In the genomic region with DNA sequence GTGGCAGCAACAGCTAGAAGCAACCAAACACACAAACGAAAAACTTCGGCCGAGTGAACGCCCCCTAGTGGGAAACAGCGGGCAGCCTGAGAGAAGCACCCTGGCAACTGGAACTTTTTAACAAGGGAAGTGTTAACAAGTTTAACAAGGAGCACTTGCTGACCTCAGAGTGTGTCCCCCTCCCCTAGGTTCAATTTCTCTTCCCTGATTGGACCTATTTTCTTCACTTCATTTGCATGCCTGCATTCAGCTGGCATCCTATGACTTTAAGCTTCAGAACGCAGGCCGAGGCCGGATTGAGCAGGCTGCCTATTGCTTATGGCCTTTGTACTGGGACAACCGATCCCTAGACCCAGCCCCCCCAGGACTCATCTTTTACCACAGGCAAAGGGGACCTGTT, we compare ENCODE assay signal across 16 mouse cellular contexts. TPM values are rescaled to one million over a fixed set of nuclear protein-coding genes. Genes with fewer than 3 reads are reported as not detected.
DNase-seq lines count a peak whose midpoint lies in the region; ATAC-seq and TF ChIP-seq lines count a peak whose summit lies in the region.
"Had no signal": no experiment of that assay in that cellular context is flagged by ENCODE, and none has a peak within 500 bp of the region (broad histone marks: within the 10 kb centered on the region; RNA-seq: fewer than 3 reads in every experiment).

No protein-coding gene starts in this region.

- no peak overlapping the region for H3K27ac ChIP-seq in heart, adult 2 months
- no peak overlapping the region for H3K27ac ChIP-seq in testis, adult 2 months (ENCODE audit: control insufficient read depth, insufficient read depth, low read depth, low read length)
- no peak overlapping the region for H3K27ac ChIP-seq in forebrain, embryonic 11.5 days (ENCODE audit: low read depth, low read length)
- H3K27ac ChIP-seq: forebrain, embryonic 13.5 days; hindbrain, embryonic 13.5 days; limb, embryonic 12.5 days; neural tube, embryonic 13.5 days had no signal

- no peak for TF ChIP-seq POLR2A in heart, adult 2 months (IDR thresholded peaks at IDR 0.05; ENCODE audit: insufficient read depth, low read depth, low read length)
- no peak for TF ChIP-seq POLR2A in testis, adult 2 months (IDR thresholded peaks at IDR 0.05; ENCODE audit: control insufficient read depth, low read depth, low read length)

- no peak overlapping the region for H3K9ac ChIP-seq in heart, adult 2 months (ENCODE audit: low read depth, low read length)
- H3K9ac ChIP-seq in forebrain, embryonic 11.5 days (ENCODE audit: low read length), result no peak overlapping the region
- H3K9ac ChIP-seq: forebrain, embryonic 13.5 days; hindbrain, embryonic 13.5 days; limb, embryonic 12.5 days; neural tube, embryonic 13.5 days had no signal

- no peaks in the 10 kb centered on the region for H3K79me2 ChIP-seq in heart, adult 2 months (replicated peaks; ENCODE audit: control insufficient read depth, insufficient read depth, low read length)

- no peaks in the 10 kb centered on the region for H3K4me1 ChIP-seq in heart, adult 2 months (ENCODE audit: control insufficient read depth, insufficient read depth, low read length)
- H3K4me1 ChIP-seq in testis, adult 2 months (ENCODE audit: control insufficient read depth, insufficient read depth, low read length), result peaks cover 2% of the 10 kb centered on the region
- no peaks in the 10 kb centered on the region for H3K4me1 ChIP-seq in forebrain, embryonic 11.5 days (replicated peaks; ENCODE audit: control insufficient read depth, insufficient read depth, low read length)
- H3K4me1 ChIP-seq: forebrain, embryonic 13.5 days; hindbrain, embryonic 13.5 days; neural tube, embryonic 13.5 days had no signal

- no peak for DNase-seq in heart, adult 2 months
- DNase-seq in heart, postnatal 4 days, result no peak
- no peak for DNase-seq in testis, postnatal 10 days (ENCODE audit: low spot score)
- DNase-seq in embryo, embryonic 11.5 days (ENCODE audit: low read depth, low spot score), result peak; percentile 7
- peak; percentile 12 for DNase-seq in testis, postnatal 14 days (ENCODE audit: low spot score)
- no peak for DNase-seq in forebrain, embryonic 11.5 days (ENCODE audit: low spot score)
- DNase-seq: adrenal gland, postnatal 36 days; kidney, postnatal 36 days had no signal

- TF ChIP-seq EP300 in heart, adult 2 months (IDR thresholded peaks at IDR 0.05; ENCODE audit: insufficient read depth, low read depth, low read length), result no peak

- TF ChIP-seq CTCF in heart, adult 2 months (IDR thresholded peaks at IDR 0.05), result peak; percentile 32
- peak; percentile 41; the same call in 1 of the 2 replicates for TF ChIP-seq CTCF in testis, adult 2 months (IDR thresholded peaks at IDR 0.05; ENCODE audit: control insufficient read depth, insufficient read depth, insufficient replicate concordance, low read depth, low read length)

- intact Hi-C loops in heart, adult 2 months (cut with DNase I), result no loop called here

- no peak for ATAC-seq in cerebellum, adult (ENCODE audit: insufficient number of reproducible peaks, low FRiP score, low TSS enrichment)
- no peak for ATAC-seq in forebrain, embryonic 11.5 days (replicated peaks; ENCODE audit: low FRiP score)
- ATAC-seq: forebrain, embryonic 13.5 days had no signal

- H3K9me3 ChIP-seq in forebrain, embryonic 11.5 days (ENCODE audit: control insufficient read depth, low read length), result no peaks in the 10 kb centered on the region
- H3K9me3 ChIP-seq: forebrain, embryonic 13.5 days; hindbrain, embryonic 13.5 days; limb, embryonic 12.5 days; neural tube, embryonic 13.5 days had no signal

- no peaks in the 10 kb centered on the region for H3K36me3 ChIP-seq in heart, adult 2 months (ENCODE audit: control insufficient read depth, insufficient read depth, low read length)
- H3K36me3 ChIP-seq in testis, adult 2 months (ENCODE audit: control insufficient read depth, insufficient read depth, low read length), result no peaks in the 10 kb centered on the region
- H3K36me3 ChIP-seq in forebrain, embryonic 11.5 days (ENCODE audit: control insufficient read depth, insufficient read depth, low read length), result no peaks in the 10 kb centered on the region
- H3K36me3 ChIP-seq: hindbrain, embryonic 13.5 days; limb, embryonic 12.5 days; neural tube, embryonic 13.5 days had no signal

- no peaks in the 10 kb centered on the region for H3K27me3 ChIP-seq in heart, adult 2 months (ENCODE audit: control insufficient read depth, insufficient read depth, low read length)
- no peaks in the 10 kb centered on the region for H3K27me3 ChIP-seq in testis, adult 2 months (ENCODE audit: control insufficient read depth, insufficient read depth, low read length)
- no peaks in the 10 kb centered on the region for H3K27me3 ChIP-seq in forebrain, embryonic 11.5 days (ENCODE audit: control insufficient read depth, insufficient read depth, low read length)
- H3K27me3 ChIP-seq: forebrain, embryonic 13.5 days; hindbrain, embryonic 13.5 days; limb, embryonic 12.5 days; neural tube, embryonic 13.5 days had no signal

- H3K4me2 ChIP-seq in forebrain, embryonic 11.5 days (ENCODE audit: low read depth, low read length, severe bottlenecking), result no peak overlapping the region
- H3K4me2 ChIP-seq: forebrain, embryonic 13.5 days; hindbrain, embryonic 13.5 days; limb, embryonic 12.5 days; neural tube, embryonic 13.5 days had no signal

- 71% methylated on average over 9 of the region's 9 CpGs for WGBS in heart, adult 2 months
- WGBS in forebrain, embryonic 11.5 days, result 66% methylated on average over 9 of the region's 9 CpGs

- no peak overlapping the region for H3K4me3 ChIP-seq in heart, adult 2 months
- peak overlapping the region; percentile 50 for H3K4me3 ChIP-seq in testis, adult 2 months (ENCODE audit: control insufficient read depth, low read depth, low read length)
- H3K4me3 ChIP-seq in forebrain, embryonic 11.5 days (ENCODE audit: low read depth, low read length), result no peak overlapping the region
- H3K4me3 ChIP-seq: forebrain, embryonic 13.5 days; hindbrain, embryonic 13.5 days; limb, embryonic 12.5 days; neural tube, embryonic 13.5 days had no signal

RNA-seq across cellular contexts. Expression of a gene that starts 27.0 kb away (rescaled TPM):
- 10 to 100 TPM; 84.6 to 95.5 TPM for total RNA-seq in heart, adult 2 months (2021)
- polyA plus RNA-seq in heart, adult 2 months (2012; rRNA removed), result 87.8 and 148 TPM in 2 replicates
- total RNA-seq in heart, postnatal 4 days (2021), result 10 to 100 TPM; 11.5 to 12.4 TPM
- polyA plus RNA-seq in testis, adult 2 months (2012; rRNA removed), result 3.0 and 3.1 TPM in 2 replicates
- not detected in 2 replicates for polyA plus RNA-seq in forebrain, embryonic 11.5 days (2014; fragmentation: Nextera tagmentation; extraction: Ambion mirVana)
- total RNA-seq: adrenal gland, postnatal 36 days; granulocyte monocyte progenitor cell, adult 5-6 weeks; megakaryocyte, adult 5-6 weeks had no signal
- polyA plus RNA-seq: forebrain, embryonic 13.5 days; limb, embryonic 12.5 days had no signal

Comparison
In these comparisons a context has a peak if more than half of its experiments do, and no peak if none do; other contexts are left out.
1. DNase-seq: peak in embryo, embryonic 11.5 days (single experiment) and testis, postnatal 14 days (single experiment); none in heart, adult 2 months (0 of 2), heart, postnatal 4 days (single experiment), testis, postnatal 10 days (single experiment) and forebrain, embryonic 11.5 days (single experiment).
2. RNA of a gene that starts 27.0 kb away (polyA plus RNA-seq): 87.8 to 148 TPM in heart, adult 2 months; 3.0 to 3.1 TPM in testis, adult 2 months and not detected in forebrain, embryonic 11.5 days; every median in the first group is over 10 times any median in the second.